Mouse (Mus musculus): ENCODE data around the gene C1rl. TPM values are rescaled to one million over a fixed set of nuclear protein-coding genes. Genes with fewer than 3 reads are reported as not detected.
"Not testable (repeated sequence)": the region's sequence is repeated elsewhere in the genome, so short reads cannot be mapped to it uniquely, and the experiment has no call there.

The C1rl gene
- polyA plus RNA-seq, 1 experiment from 2014 or later = 0.22 TPM

DNA sequence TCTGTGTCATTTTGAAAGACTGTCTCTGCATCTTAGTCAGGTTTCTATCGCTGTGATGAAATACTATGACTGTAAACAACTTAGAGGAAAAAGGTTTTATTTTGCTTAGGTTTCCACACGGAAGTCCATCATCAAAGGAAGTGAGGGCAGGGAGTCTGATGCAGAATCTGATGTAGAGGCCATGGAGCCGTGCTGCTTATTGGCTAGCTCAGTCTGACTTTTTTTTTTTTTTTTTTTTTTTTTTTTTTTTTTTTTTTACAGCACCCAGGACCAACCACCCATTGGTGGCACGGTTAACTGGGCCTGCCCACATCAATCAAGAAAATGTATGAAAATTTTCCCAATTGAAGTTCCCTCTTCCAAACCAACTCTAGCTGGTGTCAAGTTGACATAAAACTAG, 4.0 kb upstream of the C1rl start:
- 84% methylated on average over 4 of the region's 4 CpGs for WGBS
- H3K4me3 ChIP-seq = no peak overlapping the region
- H3K9me3 ChIP-seq = no peaks in the 10 kb centered on the region
- H3K4me2 ChIP-seq = no peak overlapping the region
- H3K36me3 ChIP-seq = no peaks in the 10 kb centered on the region
- ATAC-seq (ENCODE audit: low read depth) = no peak
- H3K27ac ChIP-seq (replicated peaks) = no peak overlapping the region
- no peak overlapping the region for H3K9ac ChIP-seq
- no peaks in the 10 kb centered on the region for H3K27me3 ChIP-seq
- peaks cover 8% of the 10 kb centered on the region; the same call in 1 of the 2 replicates for H3K4me1 ChIP-seq (replicated peaks)

- 79% methylated on average over 6 of the region's 6 CpGs for WGBS
- Histone ChIP-seq H3K27me3 (no peaks in the 10 kb centered on the region), H3K9ac (no peak overlapping the region), H3K4me2 (no peak overlapping the region), H3K4me3 (no peak overlapping the region), H3K9me3 (no peaks in the 10 kb centered on the region), H3K36me3 (no peaks in the 10 kb centered on the region), H3K4me1 (replicated peaks) (no peaks in the 10 kb centered on the region), H3K27ac (replicated peaks) (no peak overlapping the region)
- no peak for ATAC-seq (ENCODE audit: low read depth)
These were observed 1.5 kb upstream of the C1rl start for GRCm38 (mm10) chr6:124491427-124491826.

- no peaks in the 10 kb centered on the region for H3K9me3 ChIP-seq
- H3K27me3 ChIP-seq = no peaks in the 10 kb centered on the region
- 82% methylated on average over 5 of the region's 5 CpGs for WGBS
- no peak overlapping the region for H3K9ac ChIP-seq
- no peak for ATAC-seq (ENCODE audit: low read depth)
- no peak overlapping the region for H3K27ac ChIP-seq (replicated peaks)
- no peaks in the 10 kb centered on the region for H3K4me1 ChIP-seq (replicated peaks)
- H3K36me3 ChIP-seq = no peaks in the 10 kb centered on the region
- no peak overlapping the region for H3K4me2 ChIP-seq
- no peak overlapping the region for H3K4me3 ChIP-seq
These were observed 973 bp downstream of the C1rl start for GRCm38 (mm10) chr6:124493886-124494285.

DNA sequence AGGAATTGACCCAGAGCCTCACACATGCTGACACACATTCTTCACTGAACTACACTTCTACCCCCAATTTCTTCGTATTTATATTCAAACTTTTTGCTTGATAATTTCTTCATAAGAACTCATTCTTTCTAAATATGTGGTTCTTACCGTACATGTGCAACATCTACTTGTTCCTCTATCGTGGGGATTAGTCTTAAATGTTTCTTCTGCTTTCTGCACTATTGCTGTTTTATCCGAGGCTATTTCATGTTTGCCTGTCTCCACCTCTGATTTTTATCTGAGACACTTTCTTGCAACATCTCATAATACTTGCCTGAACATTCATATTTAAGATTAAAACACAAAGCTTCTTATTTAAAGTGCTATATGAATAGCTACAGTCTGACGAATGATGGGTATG, 3.1 kb downstream of the C1rl start:
- no peak for ATAC-seq (ENCODE audit: low read depth)
- no peak overlapping the region for H3K9ac ChIP-seq
- H3K4me2 ChIP-seq = no peak overlapping the region
- no peaks in the 10 kb centered on the region for H3K4me1 ChIP-seq (replicated peaks)
- H3K27me3 ChIP-seq = no peaks in the 10 kb centered on the region
- WGBS = 95% methylated on average over 5 of the region's 5 CpGs
- H3K27ac ChIP-seq (replicated peaks) = no peak overlapping the region
- H3K9me3 ChIP-seq = no peaks in the 10 kb centered on the region
- H3K4me3 ChIP-seq = no peak overlapping the region
- no peaks in the 10 kb centered on the region for H3K36me3 ChIP-seq

DNA sequence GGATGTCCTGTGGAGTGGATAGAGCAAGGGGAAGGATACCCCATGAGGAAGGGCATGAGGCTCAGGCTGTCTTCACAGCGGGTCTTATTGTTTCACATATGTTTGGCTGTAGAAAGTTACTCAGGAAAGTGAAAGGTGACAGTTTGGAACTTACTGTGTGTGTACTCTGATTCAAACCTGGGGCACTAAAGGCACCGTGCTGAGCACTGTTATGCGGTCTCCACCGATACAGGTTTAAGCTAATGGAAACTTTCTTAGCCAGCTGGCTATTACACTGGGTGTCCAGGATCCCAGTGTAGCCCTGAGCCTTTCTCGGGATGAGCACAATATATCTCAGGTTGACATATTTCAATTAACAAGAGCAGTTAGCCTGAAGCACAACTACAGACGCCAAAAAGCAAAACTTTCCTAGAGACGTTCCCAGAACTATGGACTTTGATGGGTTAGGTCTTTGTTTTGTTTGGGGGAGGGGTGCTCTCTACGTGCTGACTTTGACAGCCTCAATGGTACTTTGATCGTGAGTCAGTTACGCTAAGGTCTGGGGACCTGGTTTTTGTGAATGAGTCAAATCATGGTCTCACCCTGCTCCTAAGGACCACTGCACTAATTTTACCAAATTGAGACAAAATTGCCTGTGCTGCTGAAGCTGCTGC, 7.1 kb downstream of the C1rl start:
- Histone ChIP-seq H3K4me3 (no peak overlapping the region), H3K36me3 (no peaks in the 10 kb centered on the region), H3K4me1 (replicated peaks) (no peaks in the 10 kb centered on the region), H3K9ac (no peak overlapping the region), H3K9me3 (no peaks in the 10 kb centered on the region), H3K4me2 (no peak overlapping the region), H3K27me3 (no peaks in the 10 kb centered on the region), H3K27ac (replicated peaks) (no peak overlapping the region)
- WGBS = 45% methylated on average over 10 of the region's 10 CpGs
- ATAC-seq (ENCODE audit: low read depth) = no peak

DNA sequence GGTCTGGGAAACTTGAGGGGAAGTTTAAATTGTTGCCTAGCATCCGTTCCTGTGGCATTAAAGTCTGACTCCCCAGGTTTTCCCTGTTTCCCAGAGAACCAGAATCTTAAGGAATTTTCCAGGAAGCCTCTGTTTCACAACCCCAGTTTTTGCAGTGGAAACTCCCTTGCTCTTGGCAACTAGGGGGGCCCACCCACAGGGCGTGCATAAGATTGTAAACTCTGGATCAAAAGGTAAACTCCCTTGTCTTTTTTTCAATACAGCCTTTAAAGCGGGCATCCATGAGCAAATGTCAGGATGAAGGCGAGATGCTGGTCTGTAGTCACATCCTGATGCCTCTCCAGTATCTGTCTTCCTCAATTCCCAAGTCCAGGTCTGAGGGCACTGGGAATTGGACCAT, 8.6 kb downstream of the C1rl start:
- no peak overlapping the region for H3K4me3 ChIP-seq
- H3K27me3 ChIP-seq = no peaks in the 10 kb centered on the region
- 85% methylated on average over 4 of the region's 4 CpGs for WGBS
- no peak overlapping the region for H3K27ac ChIP-seq (replicated peaks)
- no peak overlapping the region for H3K4me2 ChIP-seq
- H3K9ac ChIP-seq = no peak overlapping the region
- no peak for ATAC-seq (ENCODE audit: low read depth)
- H3K9me3 ChIP-seq = no peaks in the 10 kb centered on the region
- H3K36me3 ChIP-seq = no peaks in the 10 kb centered on the region
- no peaks in the 10 kb centered on the region for H3K4me1 ChIP-seq (replicated peaks)

DNA sequence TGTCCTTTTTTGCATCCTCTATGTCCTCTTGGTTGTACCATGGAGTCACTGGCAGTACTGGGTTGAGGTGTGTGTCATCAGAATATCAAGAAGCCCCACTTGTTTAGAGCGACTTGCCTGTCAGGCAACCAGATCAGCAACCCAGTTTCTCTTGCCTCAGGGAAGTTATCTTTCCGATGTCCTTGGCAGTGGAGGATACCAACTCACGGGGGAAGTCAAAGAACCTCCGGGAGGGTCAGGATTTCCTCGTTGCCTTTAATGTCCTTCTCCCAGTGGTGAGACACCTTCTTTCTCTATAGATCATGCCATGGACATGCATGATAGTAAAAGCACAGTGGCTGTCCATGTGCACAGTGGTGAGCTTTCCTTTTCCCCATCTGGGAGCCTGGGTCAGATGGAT, 9.1 kb downstream of the C1rl start:
- WGBS = 88% methylated on average over 5 of the region's 5 CpGs
- Histone ChIP-seq H3K4me1 (replicated peaks) (no peaks in the 10 kb centered on the region), H3K4me2 (no peak overlapping the region), H3K4me3 (no peak overlapping the region), H3K9ac (no peak overlapping the region), H3K36me3 (no peaks in the 10 kb centered on the region), H3K9me3 (no peaks in the 10 kb centered on the region), H3K27me3 (no peaks in the 10 kb centered on the region), H3K27ac (replicated peaks) (no peak overlapping the region)
- ATAC-seq (ENCODE audit: low read depth) = no peak

DNA sequence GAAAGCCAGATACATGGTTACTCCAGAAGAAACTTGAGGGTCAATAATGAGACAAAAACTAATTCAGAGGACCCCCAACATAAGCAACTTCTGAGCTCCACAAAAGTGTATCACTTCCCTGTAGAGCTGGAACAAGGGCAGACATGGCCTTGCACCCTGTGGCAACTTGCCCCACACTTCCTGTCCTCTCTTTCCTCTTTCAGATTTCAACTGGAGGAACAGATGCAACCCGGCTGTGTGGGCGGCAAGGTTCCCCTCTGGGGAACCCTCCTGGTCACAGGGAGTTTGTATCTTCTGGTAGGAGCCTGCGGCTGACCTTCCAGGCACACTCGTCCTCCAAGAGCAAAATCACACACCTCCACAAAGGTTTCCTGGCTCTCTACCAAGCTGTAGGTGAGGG, 12.1 kb downstream of the C1rl start:
- no peaks in the 10 kb centered on the region for H3K27me3 ChIP-seq
- H3K4me1 ChIP-seq (replicated peaks) = no peaks in the 10 kb centered on the region
- no peak for ATAC-seq (ENCODE audit: low read depth)
- no peak overlapping the region for H3K9ac ChIP-seq
- no peak overlapping the region for H3K4me2 ChIP-seq
- H3K9me3 ChIP-seq = no peaks in the 10 kb centered on the region
- no peak overlapping the region for H3K27ac ChIP-seq (replicated peaks)
- WGBS = 83% methylated on average over 4 of the region's 4 CpGs
- H3K36me3 ChIP-seq = no peaks in the 10 kb centered on the region
- no peak overlapping the region for H3K4me3 ChIP-seq

DNA sequence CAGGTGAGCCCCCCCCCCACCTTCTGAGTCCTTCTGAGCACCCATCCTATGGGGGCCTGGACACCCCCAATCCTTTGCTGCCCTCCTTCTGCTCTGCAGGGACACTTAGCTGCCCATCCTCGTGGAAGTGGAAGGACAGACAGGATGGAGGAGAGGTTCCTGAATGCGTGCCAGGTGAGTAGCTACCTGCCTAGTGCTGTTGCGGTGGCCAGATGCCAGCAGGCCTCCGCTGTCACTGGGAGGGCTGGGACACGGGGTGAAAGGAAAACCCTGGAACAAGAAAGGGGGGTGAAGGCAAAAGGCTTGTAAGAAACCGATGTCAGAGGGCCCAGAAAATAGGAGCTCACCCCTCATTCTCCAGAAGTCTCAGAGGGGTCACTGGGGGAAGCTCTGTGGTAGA, 14.1 kb downstream of the C1rl start:
- ATAC-seq (ENCODE audit: low read depth) = no peak
- Histone ChIP-seq H3K4me1 (replicated peaks) (no peaks in the 10 kb centered on the region), H3K9ac (no peak overlapping the region), H3K9me3 (no peaks in the 10 kb centered on the region), H3K27ac (replicated peaks) (no peak overlapping the region), H3K36me3 (no peaks in the 10 kb centered on the region), H3K27me3 (no peaks in the 10 kb centered on the region), H3K4me3 (no peak overlapping the region), H3K4me2 (no peak overlapping the region)
- WGBS = 81% methylated on average over 6 of the region's 6 CpGs

DNA sequence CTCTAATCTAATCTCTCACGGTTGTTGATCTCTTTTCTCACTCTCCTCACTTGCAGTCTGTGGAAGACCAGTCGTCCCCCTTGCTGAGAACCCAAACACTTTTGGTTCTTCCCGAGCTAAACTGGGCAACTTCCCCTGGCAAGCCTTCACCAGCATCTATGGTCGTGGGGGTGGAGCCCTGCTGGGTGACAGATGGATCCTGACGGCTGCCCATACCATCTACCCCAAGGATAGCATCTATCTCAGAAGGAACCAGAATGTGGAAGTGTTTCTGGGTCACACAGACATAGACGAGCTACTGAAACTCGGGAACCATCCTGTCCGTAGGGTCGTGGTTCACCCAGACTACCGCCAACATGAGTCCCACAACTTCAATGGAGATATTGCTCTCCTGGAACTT, 15.4 kb downstream of the C1rl start:
- peaks cover 3% of the 10 kb centered on the region; the same call in 1 of the 2 replicates for H3K4me1 ChIP-seq (replicated peaks)
- no peaks in the 10 kb centered on the region for H3K27me3 ChIP-seq
- H3K4me3 ChIP-seq = no peak overlapping the region
- ATAC-seq (ENCODE audit: low read depth) = no peak
- H3K9me3 ChIP-seq = no peaks in the 10 kb centered on the region
- no peak overlapping the region for H3K27ac ChIP-seq (replicated peaks)
- no peak overlapping the region for H3K9ac ChIP-seq
- H3K4me2 ChIP-seq = no peak overlapping the region
- WGBS = 81% methylated on average over 10 of the region's 10 CpGs
- no peaks in the 10 kb centered on the region for H3K36me3 ChIP-seq

- not testable (repeated sequence) for H3K27ac ChIP-seq (replicated peaks); ATAC-seq (ENCODE audit: low read depth); H3K36me3 ChIP-seq; H3K4me3 ChIP-seq; H3K9me3 ChIP-seq; H3K4me2 ChIP-seq; H3K27me3 ChIP-seq; H3K4me1 ChIP-seq (replicated peaks); H3K9ac ChIP-seq
- WGBS = 87% methylated on average over 5 of the region's 5 CpGs
These were observed 16.3 kb downstream of the C1rl start for GRCm38 (mm10) chr6:124509192-124509591.

DNA sequence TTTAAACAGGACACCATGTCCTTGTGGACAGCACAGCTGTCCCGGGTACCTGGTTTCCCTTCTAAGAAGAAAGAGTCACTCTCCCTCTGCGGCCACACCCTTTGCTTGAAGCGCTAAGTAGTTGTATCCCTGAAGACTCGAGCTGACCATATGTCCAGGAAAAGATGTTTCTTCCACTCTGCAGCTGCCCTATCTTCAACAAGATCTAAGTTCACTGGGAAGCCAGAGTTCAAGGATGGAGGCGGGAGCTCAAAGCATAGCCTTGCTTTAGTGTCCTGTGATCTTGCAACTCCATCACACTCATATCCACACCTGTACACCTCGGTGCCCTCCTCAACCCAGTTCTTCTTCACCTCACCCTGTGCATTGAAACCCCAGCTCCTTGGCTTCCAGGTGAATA, 19.0 kb downstream of the C1rl start:
- no peaks in the 10 kb centered on the region for H3K27me3 ChIP-seq
- no peak overlapping the region for H3K4me2 ChIP-seq
- no peak overlapping the region for H3K9ac ChIP-seq
- no peaks in the 10 kb centered on the region for H3K36me3 ChIP-seq
- H3K9me3 ChIP-seq = no peaks in the 10 kb centered on the region
- H3K4me3 ChIP-seq = no peak overlapping the region
- WGBS = 64% methylated on average over 6 of the region's 6 CpGs
- no peak for ATAC-seq (ENCODE audit: low read depth)
- H3K27ac ChIP-seq (replicated peaks) = no peak overlapping the region
- H3K4me1 ChIP-seq (replicated peaks) = peaks cover 3% of the 10 kb centered on the region; the same call in 1 of the 2 replicates

GRCm38 (mm10) chr6:124512355-124512836, 19.5 kb downstream of the C1rl start, which contains the start of gene C1ra:
C1ra (plus strand) TSS chr6:124512405.
- no peaks in the 10 kb centered on the region for H3K36me3 ChIP-seq
- H3K4me2 ChIP-seq = peak within 1 kb of the TSS; percentile 42
- H3K4me3 ChIP-seq = no peak within 1 kb of the TSS
- ATAC-seq (ENCODE audit: low read depth) = no peak
- H3K27me3 ChIP-seq = no peaks in the 10 kb centered on the region
- no peaks in the 10 kb centered on the region for H3K9me3 ChIP-seq
- H3K4me1 ChIP-seq (replicated peaks) = peaks cover 3% of the 10 kb centered on the region; the same call in 1 of the 2 replicates
- H3K9ac ChIP-seq = no peak within 1 kb of the TSS
- no peak within 1 kb of the TSS for H3K27ac ChIP-seq (replicated peaks)
- 14% methylated on average over 6 of the region's 6 CpGs for WGBS

All from neural tube, embryonic 13.5 days (tissue).